Mouse (Mus musculus) neural tube, embryonic 11.5 days (tissue): ENCODE results near the gene Plpp4. TPM values are rescaled to one million over a fixed set of nuclear protein-coding genes. Genes with fewer than 3 reads are reported as not detected.

Source experiments
- ATAC-seq: fragments of 200-750 bp; cut with Nextera tagmentation; 2 replicates; pipeline ENCODE4 v1.8.0; 2017; ENCODE audit warnings: moderate number of reproducible peaks, mild to moderate bottlenecking, moderate TSS enrichment, moderate library complexity; ENCODE audit not compliant: insufficient read depth, low FRiP score, low TSS enrichment
- DNase-seq: peaks from one replicate; pipeline ENCODE4 v3.0.0-alpha.2; 2015; ENCODE audit warnings: low spot score
- H3K27ac ChIP-seq: fragments of 300-500 bp; sonication (generic); 2 replicates; pipeline ENCODE4 v1.5.1; 2014; ENCODE audit warnings: low read depth, mild to moderate bottlenecking, low read length
- H3K27me3 ChIP-seq: fragments of 300-500 bp; sonication (generic); 2 replicates; pipeline ENCODE4 v1.6.1; 2014; ENCODE audit warnings: mild to moderate bottlenecking, low read length, mixed read lengths; ENCODE audit not compliant: control insufficient read depth, insufficient read depth
- H3K36me3 ChIP-seq: fragments of 300-500 bp; sonication (generic); 2 replicates; pipeline ENCODE4 v1.6.1; 2014; ENCODE audit warnings: mild to moderate bottlenecking, low read length, moderate library complexity, mixed read lengths; ENCODE audit not compliant: control insufficient read depth, insufficient read depth
- H3K4me1 ChIP-seq: fragments of 300-500 bp; sonication (generic); 2 replicates; pipeline ENCODE4 v1.6.1; 2014; ENCODE audit warnings: low read length, mixed read lengths; ENCODE audit not compliant: control insufficient read depth, insufficient read depth
- H3K4me2 ChIP-seq: fragments of 300-500 bp; sonication (generic); 2 replicates; pipeline ENCODE4 v1.6.1; 2014; ENCODE audit warnings: low read depth, mild to moderate bottlenecking, moderate library complexity
- H3K4me3 ChIP-seq: fragments of 300-500 bp; sonication (generic); 2 replicates; pipeline ENCODE4 v1.5.1; 2014; ENCODE audit warnings: low read depth, low read length
- H3K9ac ChIP-seq: fragments of 300-500 bp; sonication (generic); 2 replicates; pipeline ENCODE4 v1.6.1; 2014; ENCODE audit warnings: mild to moderate bottlenecking, low read length
- H3K9me3 ChIP-seq: fragments of 300-500 bp; sonication (generic); 2 replicates; pipeline ENCODE4 v1.6.1; 2016; ENCODE audit warnings: low read length; ENCODE audit not compliant: control insufficient read depth
- WGBS: fragments of 180-500 bp; shearing (Covaris S2); extraction: QIAGEN DNeasy Blood & Tissue Kit; methylation state at CpG from one replicate; pipeline ENCODE4 v1.1.7; 2014; 5-methylcytosine and 5-hydroxymethylcytosine counted together
- polyA plus RNA-seq: library from polyadenylated mRNA; unstranded; fragments of >200 nt; fragmentation: Nextera tagmentation; extraction: Ambion mirVana; gene quantifications from 2 replicates; pipeline ENCODE4 v1.2.1, GENCODE M21; 2014

Plpp4 gene
- polyA plus RNA-seq, 1 experiment from 2014 or later: 0.85 TPM

GRCm38 (mm10) chr7:129278801-129279200 is 22.0 kb downstream of the Plpp4 start:
- whole genome bisulfite sequencing: 89% methylated on average over 4 of the region's 4 CpGs
- no peaks in the 10 kb centered on the region for H3K36me3 ChIP-seq
- no peak overlapping the region for H3K4me2 ChIP-seq
- no peak overlapping the region for H3K4me3 ChIP-seq
- no peak overlapping the region for H3K9ac ChIP-seq
- H3K4me1 ChIP-seq: no peaks in the 10 kb centered on the region
- no peak for DNase-seq
- no peak overlapping the region for H3K27ac ChIP-seq
- H3K27me3 ChIP-seq: no peaks in the 10 kb centered on the region
- no peak for ATAC-seq
- no peaks in the 10 kb centered on the region for H3K9me3 ChIP-seq

GRCm38 (mm10) chr7:129279261-129279660 is 22.4 kb downstream of the Plpp4 start:
- ATAC-seq (no peak), DNase-seq (no peak)

GRCm38 (mm10) chr7:129281966-129282365 is 25.1 kb downstream of the Plpp4 start:
- Histone ChIP-seq H3K27me3 (no peaks in the 10 kb centered on the region), H3K27ac (no peak overlapping the region), H3K36me3 (no peaks in the 10 kb centered on the region), H3K9ac (no peak overlapping the region), H3K4me1 (0 out of 2 replicates have a peak, but pooled peaks cover 2% of the 10 kb centered on the region), H3K4me3 (no peak overlapping the region), H3K4me2 (no peak overlapping the region), H3K9me3 (no peaks in the 10 kb centered on the region)
- no peak for DNase-seq
- WGBS: 92% methylated on average over 4 of the region's 4 CpGs
- no peak for ATAC-seq

More at GRCm38 (mm10) chr7:129279261-129279660, 22.4 kb downstream of the Plpp4 start:
- H3K9me3 ChIP-seq: no peaks in the 10 kb centered on the region
- 73% methylated on average over 4 of the region's 4 CpGs for WGBS
- H3K36me3 ChIP-seq: no peaks in the 10 kb centered on the region
- H3K4me1 ChIP-seq: no peaks in the 10 kb centered on the region
- no peak overlapping the region for H3K9ac ChIP-seq
- no peaks in the 10 kb centered on the region for H3K27me3 ChIP-seq
- no peak overlapping the region for H3K27ac ChIP-seq
- H3K4me3 ChIP-seq: no peak overlapping the region
- no peak overlapping the region for H3K4me2 ChIP-seq

GRCm38 (mm10) chr7:129285186-129285868 is 28.5 kb downstream of the Plpp4 start:
- H3K4me2 ChIP-seq: no peak overlapping the region
- WGBS: 69% methylated on average over 7 of the region's 7 CpGs
- no peaks in the 10 kb centered on the region for H3K9me3 ChIP-seq
- no peak for ATAC-seq
- DNase-seq: no peak
- no peaks in the 10 kb centered on the region for H3K36me3 ChIP-seq
- no peak overlapping the region for H3K27ac ChIP-seq
- no peak overlapping the region for H3K9ac ChIP-seq
- no peak overlapping the region for H3K4me3 ChIP-seq
- H3K4me1 ChIP-seq: 0 out of 2 replicates have a peak, but pooled peaks cover 2% of the 10 kb centered on the region
- H3K27me3 ChIP-seq: no peaks in the 10 kb centered on the region

GRCm38 (mm10) chr7:129293211-129293610 is 36.4 kb downstream of the Plpp4 start:
- H3K36me3 ChIP-seq: no peaks in the 10 kb centered on the region
- H3K9ac ChIP-seq: no peak overlapping the region
- no peaks in the 10 kb centered on the region for H3K27me3 ChIP-seq
- H3K27ac ChIP-seq: no peak overlapping the region
- H3K4me2 ChIP-seq: no peak overlapping the region
- ATAC-seq: no peak
- no peak overlapping the region for H3K4me3 ChIP-seq
- WGBS: 96% methylated on average over 1 of the region's 1 CpGs
- no peaks in the 10 kb centered on the region for H3K9me3 ChIP-seq
- no peaks in the 10 kb centered on the region for H3K4me1 ChIP-seq
- no peak for DNase-seq

GRCm38 (mm10) chr7:129301622-129302021 is 44.8 kb downstream of the Plpp4 start:
- H3K9me3 ChIP-seq: no peaks in the 10 kb centered on the region
- H3K4me1 ChIP-seq: no peaks in the 10 kb centered on the region
- H3K27me3 ChIP-seq: no peaks in the 10 kb centered on the region
- no peak for ATAC-seq
- WGBS: 94% methylated on average over 5 of the region's 5 CpGs
- H3K9ac ChIP-seq: no peak overlapping the region
- H3K4me2 ChIP-seq: no peak overlapping the region
- no peak for DNase-seq
- H3K36me3 ChIP-seq: no peaks in the 10 kb centered on the region
- H3K4me3 ChIP-seq: no peak overlapping the region
- H3K27ac ChIP-seq: no peak overlapping the region

- H3K4me2 ChIP-seq: no peak overlapping the region
- DNase-seq (no peak), ATAC-seq (no peak)
- no peak overlapping the region for H3K27ac ChIP-seq
- H3K9me3 ChIP-seq: no peaks in the 10 kb centered on the region
- 45% methylated on average over 4 of the region's 4 CpGs for WGBS
- H3K36me3 ChIP-seq: no peaks in the 10 kb centered on the region
- no peaks in the 10 kb centered on the region for H3K27me3 ChIP-seq
- H3K4me1 ChIP-seq: no peaks in the 10 kb centered on the region
- no peak overlapping the region for H3K9ac ChIP-seq
- no peak overlapping the region for H3K4me3 ChIP-seq
These were observed 46.5 kb downstream of the Plpp4 start for GRCm38 (mm10) chr7:129303356-129303755.

GRCm38 (mm10) chr7:129307042-129307825 is 50.4 kb downstream of the Plpp4 start:
- no peak overlapping the region for H3K27ac ChIP-seq
- WGBS: 30% methylated on average over 13 of the region's 13 CpGs
- H3K36me3 ChIP-seq: no peaks in the 10 kb centered on the region
- H3K9ac ChIP-seq: no peak overlapping the region; the same call in 1 of the 2 replicates
- no peak overlapping the region for H3K4me2 ChIP-seq
- H3K9me3 ChIP-seq: no peaks in the 10 kb centered on the region
- ATAC-seq: no peak
- DNase-seq: peak; percentile 52
- H3K4me3 ChIP-seq: no peak overlapping the region
- no peaks in the 10 kb centered on the region for H3K27me3 ChIP-seq
- no peaks in the 10 kb centered on the region for H3K4me1 ChIP-seq

GRCm38 (mm10) chr7:129308661-129309060 is 51.8 kb downstream of the Plpp4 start:
- DNase-seq: no peak
- Histone ChIP-seq H3K9ac (no peak overlapping the region), H3K4me3 (no peak overlapping the region), H3K27ac (no peak overlapping the region), H3K9me3 (no peaks in the 10 kb centered on the region), H3K27me3 (no peaks in the 10 kb centered on the region), H3K4me2 (no peak overlapping the region), H3K36me3 (no peaks in the 10 kb centered on the region), H3K4me1 (no peaks in the 10 kb centered on the region)
- ATAC-seq: no peak
- 69% methylated on average over 6 of the region's 6 CpGs for WGBS
